Mouse (Mus musculus): ENCODE measurements around the gene Trpm3. TPM values are rescaled to one million over a fixed set of nuclear protein-coding genes. Genes with fewer than 3 reads are reported as not detected.

Trpm3 gene
- polyA plus RNA-seq, 1 experiment from 2014 or later = 0.23 TPM

DNA sequence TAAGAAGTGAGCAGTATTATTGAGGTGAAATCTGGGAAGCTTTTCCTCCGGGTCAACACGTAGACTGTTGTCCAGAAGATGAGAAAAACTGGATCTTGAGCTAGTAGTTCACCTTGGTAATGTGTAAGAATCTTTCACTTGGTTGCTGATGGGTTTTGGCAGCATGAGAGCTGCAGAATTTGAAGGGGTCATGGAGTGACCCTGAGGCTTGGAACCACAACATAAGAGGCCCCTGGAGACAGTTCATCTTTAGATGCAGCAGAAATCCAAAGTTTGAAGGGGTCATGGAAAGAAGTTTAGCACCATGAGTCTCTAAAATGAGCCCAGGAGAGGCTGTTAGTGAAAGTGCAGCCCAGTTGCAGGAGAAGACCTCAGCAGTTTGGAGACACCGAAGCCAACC lies 279.4 kb downstream of the Trpm3 start:
- Histone ChIP-seq H3K4me3 (ENCODE audit: low read depth, low read length) (no peak overlapping the region), H3K9ac (ENCODE audit: low read depth, low read length) (no peak overlapping the region), H3K9me3 (ENCODE audit: control insufficient read depth) (no peaks in the 10 kb centered on the region), H3K27me3 (replicated peaks; ENCODE audit: control insufficient read depth, insufficient read depth, low read length) (no peaks in the 10 kb centered on the region), H3K4me1 (replicated peaks; ENCODE audit: control insufficient read depth, insufficient read depth, low read length) (no peaks in the 10 kb centered on the region), H3K4me2 (replicated peaks; ENCODE audit: low read depth) (no peak overlapping the region), H3K36me3 (ENCODE audit: control insufficient read depth, insufficient read depth) (no peaks in the 10 kb centered on the region), H3K27ac (ENCODE audit: low read depth, low read length) (no peak overlapping the region)
- ATAC-seq = no peak
- TF ChIP-seq CTCF (IDR thresholded peaks at IDR 0.05; ENCODE audit: low read depth) = no peak
- WGBS = 89% methylated on average over 3 of the region's 3 CpGs

DNA sequence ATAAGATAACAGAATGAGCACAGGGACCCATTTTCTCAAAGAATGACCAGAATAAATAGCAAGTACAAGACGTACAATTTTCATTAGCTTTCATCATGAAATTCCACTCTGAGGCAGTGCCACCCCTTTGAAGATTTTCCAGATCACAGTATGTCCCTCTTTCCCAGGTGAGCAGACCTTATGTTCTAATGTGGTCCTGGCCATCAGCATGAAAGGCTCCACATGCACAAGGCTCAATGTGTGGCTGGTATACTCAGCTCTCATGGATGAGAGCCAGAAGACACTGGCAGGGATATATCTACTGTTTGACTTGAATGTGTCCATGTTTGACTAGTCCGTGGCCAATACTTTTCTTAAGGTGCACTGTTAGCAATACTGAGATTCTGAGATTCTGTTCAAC lies 298.4 kb downstream of the Trpm3 start:
- H3K36me3 ChIP-seq (ENCODE audit: control insufficient read depth, insufficient read depth) = no peaks in the 10 kb centered on the region
- 86% methylated on average over 2 of the region's 2 CpGs for WGBS
- no peaks in the 10 kb centered on the region for H3K9me3 ChIP-seq (ENCODE audit: control insufficient read depth)
- no peak overlapping the region for H3K27ac ChIP-seq (ENCODE audit: low read depth, low read length)
- H3K4me1 ChIP-seq (replicated peaks; ENCODE audit: control insufficient read depth, insufficient read depth, low read length) = no peaks in the 10 kb centered on the region
- no peak overlapping the region for H3K9ac ChIP-seq (ENCODE audit: low read depth, low read length)
- no peaks in the 10 kb centered on the region for H3K27me3 ChIP-seq (replicated peaks; ENCODE audit: control insufficient read depth, insufficient read depth, low read length)
- ATAC-seq = no peak
- no peak overlapping the region for H3K4me3 ChIP-seq (ENCODE audit: low read depth, low read length)
- TF ChIP-seq CTCF (IDR thresholded peaks at IDR 0.05; ENCODE audit: low read depth) = no peak
- H3K4me2 ChIP-seq (replicated peaks; ENCODE audit: low read depth) = no peak overlapping the region

DNA sequence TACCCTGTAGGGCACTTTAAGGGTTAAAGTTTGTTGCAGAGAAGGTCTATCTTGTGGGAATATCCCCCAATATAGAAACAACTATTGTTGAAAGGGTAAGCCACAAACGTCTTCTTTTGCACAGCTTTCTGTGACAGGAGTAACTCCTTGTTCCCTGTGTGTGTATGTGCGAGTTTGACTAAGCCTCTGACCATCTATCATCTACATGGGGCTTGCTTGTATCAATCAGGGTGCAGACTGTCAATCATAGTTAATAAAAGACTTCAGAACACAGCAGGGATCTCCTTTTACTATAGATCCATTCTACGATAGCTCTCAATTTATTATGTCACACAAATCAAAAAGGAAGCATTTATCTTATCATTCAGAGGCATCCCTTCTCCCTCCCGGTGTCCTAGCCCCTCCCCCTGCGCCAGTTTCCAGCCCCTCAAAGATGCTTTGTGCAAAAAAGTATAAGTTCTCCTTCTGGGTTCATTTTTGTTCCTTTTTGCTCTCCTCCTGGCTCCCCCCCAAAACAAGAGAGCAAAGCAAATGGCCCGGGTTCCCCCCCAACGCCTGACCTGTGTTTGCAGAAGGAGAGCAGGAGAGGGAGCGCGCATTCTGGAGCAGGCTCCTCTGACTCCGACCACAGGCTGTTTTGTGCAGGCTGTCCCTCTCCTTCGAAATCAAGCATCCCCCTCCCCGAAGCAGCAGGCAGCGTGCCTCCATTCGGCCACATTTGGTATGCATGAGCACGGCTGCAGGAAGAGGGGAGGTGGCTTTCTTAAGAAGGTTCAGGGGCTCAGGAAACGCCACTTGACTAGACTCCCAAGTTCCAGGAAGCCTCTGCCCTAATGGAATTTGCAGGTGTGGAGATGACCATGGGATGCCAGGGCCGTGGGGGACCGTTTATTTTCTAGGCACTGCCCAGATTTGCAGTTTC lies 308.8 kb downstream of the Trpm3 start:
- H3K36me3 ChIP-seq (ENCODE audit: control insufficient read depth, insufficient read depth) = no peaks in the 10 kb centered on the region
- H3K4me2 ChIP-seq (replicated peaks; ENCODE audit: low read depth) = peak overlapping the region; percentile 47
- H3K27ac ChIP-seq (ENCODE audit: low read depth, low read length) = no peak overlapping the region
- no peak for TF ChIP-seq CTCF (IDR thresholded peaks at IDR 0.05; ENCODE audit: low read depth)
- 7% methylated on average over 18 of the region's 18 CpGs for WGBS
- 0 out of 2 replicates have a peak overlapping the region, but pooled peaks have one; percentile 7 for H3K4me3 ChIP-seq (ENCODE audit: low read depth, low read length)
- no peak for ATAC-seq
- H3K9ac ChIP-seq (ENCODE audit: low read depth, low read length) = no peak overlapping the region
- no peaks in the 10 kb centered on the region for H3K27me3 ChIP-seq (replicated peaks; ENCODE audit: control insufficient read depth, insufficient read depth, low read length)
- no peaks in the 10 kb centered on the region for H3K9me3 ChIP-seq (ENCODE audit: control insufficient read depth)
- H3K4me1 ChIP-seq (replicated peaks; ENCODE audit: control insufficient read depth, insufficient read depth, low read length) = no peaks in the 10 kb centered on the region

DNA sequence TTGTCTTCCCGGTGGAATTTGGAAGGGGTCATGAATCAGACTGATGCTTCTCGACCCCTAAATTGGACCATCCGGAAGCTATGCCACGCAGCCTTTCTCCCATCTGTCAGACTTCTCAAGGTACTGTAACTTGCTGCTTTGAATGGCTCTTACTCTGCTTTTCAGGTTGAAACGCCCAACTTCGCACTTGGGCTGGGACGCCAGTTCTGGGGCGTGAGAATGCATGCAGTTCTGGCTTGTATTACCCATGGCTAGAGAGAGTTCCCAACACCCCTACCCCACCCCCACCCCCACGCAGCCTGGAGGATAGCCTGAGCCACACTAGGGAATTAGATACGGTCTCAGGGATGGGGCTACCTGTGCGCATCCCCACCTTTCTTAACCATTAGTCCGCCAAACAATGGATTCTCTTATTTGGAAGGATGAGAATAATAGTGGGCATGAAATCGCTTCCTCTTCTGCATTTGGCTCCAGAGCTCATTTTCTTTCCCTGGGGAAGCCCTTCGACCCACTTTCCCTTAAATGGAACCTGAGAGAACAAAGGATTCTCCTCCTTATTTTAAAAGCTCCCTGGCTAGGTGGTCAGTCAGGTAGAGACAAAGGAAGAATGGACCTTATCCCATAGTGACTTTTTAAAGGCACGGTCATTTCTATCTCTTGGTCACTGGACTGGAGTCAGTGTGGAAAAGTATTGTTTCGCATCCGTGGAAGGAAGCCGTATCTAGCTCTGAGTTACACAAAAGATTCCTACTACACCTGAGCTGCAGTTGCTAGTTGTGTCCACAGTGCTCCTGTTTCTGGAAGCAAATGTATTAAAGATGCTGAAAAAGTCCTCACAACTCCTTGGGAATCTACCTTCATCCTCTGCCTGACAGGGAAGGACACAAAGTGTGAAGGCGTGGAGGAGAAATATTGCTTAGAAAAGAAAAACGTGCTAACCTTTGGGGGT lies 309.8 kb downstream of the Trpm3 start:
- Histone ChIP-seq H3K4me3 (ENCODE audit: low read depth, low read length) (0 out of 2 replicates have a peak overlapping the region, but pooled peaks have one; percentile 7), H3K27me3 (replicated peaks; ENCODE audit: control insufficient read depth, insufficient read depth, low read length) (no peaks in the 10 kb centered on the region), H3K27ac (ENCODE audit: low read depth, low read length) (no peak overlapping the region), H3K9ac (ENCODE audit: low read depth, low read length) (no peak overlapping the region), H3K4me1 (replicated peaks; ENCODE audit: control insufficient read depth, insufficient read depth, low read length) (no peaks in the 10 kb centered on the region), H3K4me2 (replicated peaks; ENCODE audit: low read depth) (peak overlapping the region; percentile 47), H3K9me3 (ENCODE audit: control insufficient read depth) (no peaks in the 10 kb centered on the region), H3K36me3 (ENCODE audit: control insufficient read depth, insufficient read depth) (no peaks in the 10 kb centered on the region)
- WGBS = 33% methylated on average over 20 of the region's 20 CpGs
- no peak for TF ChIP-seq CTCF (IDR thresholded peaks at IDR 0.05; ENCODE audit: low read depth)
- no peak for ATAC-seq

DNA sequence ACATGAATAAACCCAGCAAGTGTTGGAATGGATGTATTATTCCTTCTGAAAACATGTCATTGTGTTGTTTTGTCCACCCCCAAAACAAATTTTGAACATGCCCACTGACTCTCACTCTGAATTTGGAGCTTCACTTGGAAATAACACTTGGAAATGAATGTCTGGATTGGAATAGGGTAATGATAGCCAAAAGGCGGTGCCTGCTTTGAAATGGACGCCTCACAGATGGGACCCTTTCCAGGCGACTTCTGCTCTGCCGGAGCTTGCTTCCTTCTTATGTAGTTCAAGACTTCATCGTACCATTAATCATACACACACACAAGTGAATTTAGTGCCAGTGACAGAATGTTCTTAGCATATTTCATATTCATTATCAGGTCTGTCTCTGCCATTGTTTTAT lies 312.4 kb downstream of the Trpm3 start:
- Histone ChIP-seq H3K4me3 (ENCODE audit: low read depth, low read length) (no peak overlapping the region), H3K27me3 (replicated peaks; ENCODE audit: control insufficient read depth, insufficient read depth, low read length) (no peaks in the 10 kb centered on the region), H3K9me3 (ENCODE audit: control insufficient read depth) (no peaks in the 10 kb centered on the region), H3K36me3 (ENCODE audit: control insufficient read depth, insufficient read depth) (no peaks in the 10 kb centered on the region), H3K27ac (ENCODE audit: low read depth, low read length) (no peak overlapping the region), H3K4me2 (replicated peaks; ENCODE audit: low read depth) (no peak overlapping the region), H3K9ac (ENCODE audit: low read depth, low read length) (no peak overlapping the region), H3K4me1 (replicated peaks; ENCODE audit: control insufficient read depth, insufficient read depth, low read length) (no peaks in the 10 kb centered on the region)
- ATAC-seq = no peak
- TF ChIP-seq CTCF (IDR thresholded peaks at IDR 0.05; ENCODE audit: low read depth) = no peak
- 78% methylated on average over 5 of the region's 5 CpGs for WGBS

DNA sequence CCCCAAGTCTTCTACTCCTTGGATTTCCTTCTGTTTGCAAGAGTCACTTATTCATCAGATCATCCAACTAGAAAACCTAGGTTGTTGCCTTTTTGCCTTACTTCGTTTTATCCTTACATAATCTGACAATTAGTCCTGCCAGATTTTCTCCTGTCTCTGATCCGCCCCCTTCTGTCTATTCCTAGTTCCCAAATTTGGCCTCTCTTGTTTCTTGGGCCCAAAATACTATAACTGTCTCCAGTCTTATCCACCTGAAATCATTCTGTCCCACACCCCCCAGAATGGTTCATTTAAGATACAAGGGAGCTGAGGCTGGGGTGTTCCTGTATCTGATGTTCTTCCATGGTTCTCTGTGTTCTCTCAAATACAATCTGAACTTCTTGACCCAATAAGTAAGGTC lies 318.1 kb downstream of the Trpm3 start:
- TF ChIP-seq CTCF (IDR thresholded peaks at IDR 0.05; ENCODE audit: low read depth) = no peak
- H3K36me3 ChIP-seq (ENCODE audit: control insufficient read depth, insufficient read depth) = no peaks in the 10 kb centered on the region
- 78% methylated on average over 2 of the region's 2 CpGs for WGBS
- H3K9ac ChIP-seq (ENCODE audit: low read depth, low read length) = no peak overlapping the region
- ATAC-seq = no peak
- H3K9me3 ChIP-seq (ENCODE audit: control insufficient read depth) = no peaks in the 10 kb centered on the region
- H3K4me1 ChIP-seq (replicated peaks; ENCODE audit: control insufficient read depth, insufficient read depth, low read length) = no peaks in the 10 kb centered on the region
- no peak overlapping the region for H3K4me2 ChIP-seq (replicated peaks; ENCODE audit: low read depth)
- H3K27ac ChIP-seq (ENCODE audit: low read depth, low read length) = no peak overlapping the region
- H3K4me3 ChIP-seq (ENCODE audit: low read depth, low read length) = no peak overlapping the region
- H3K27me3 ChIP-seq (replicated peaks; ENCODE audit: control insufficient read depth, insufficient read depth, low read length) = no peaks in the 10 kb centered on the region
